Mouse (Mus musculus) layer of hippocampus, adult 8-10 months (tissue): ENCODE measurements at regions not wholly inside any gene's neighbourhood (a gene's known extent, or its start where the extent isn't known, plus 50 kb on each side); places are given as distances from the start of the nearest gene placed in this dataset.

Experiments used
- DNase-seq, 2 experiments: peaks; one replicate each; pipeline ENCODE4 v3.0.0; 2022; ENCODE audit warnings: low spot score in 2 of 2

DNA sequence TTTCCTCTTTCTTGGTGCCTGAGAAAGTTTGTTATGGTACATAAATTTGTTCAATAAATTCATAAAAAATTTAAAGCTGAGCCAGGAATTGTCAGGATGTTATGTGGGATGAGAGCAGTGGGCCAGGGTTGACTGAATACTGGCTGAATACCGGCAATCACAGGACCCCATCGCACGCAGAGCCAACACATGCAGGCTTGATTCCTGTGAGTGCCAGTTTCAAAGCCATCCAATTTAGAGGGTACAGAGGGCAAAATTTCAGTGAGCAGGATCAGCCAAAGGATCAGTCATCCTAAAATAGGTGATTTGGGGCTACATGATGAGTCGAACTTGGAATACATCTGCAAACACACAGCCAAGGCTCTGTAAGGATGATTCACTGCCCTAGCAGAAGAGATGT lies 583.6 kb upstream of the Nectin3 start:
- DNase-seq = no peak

DNA sequence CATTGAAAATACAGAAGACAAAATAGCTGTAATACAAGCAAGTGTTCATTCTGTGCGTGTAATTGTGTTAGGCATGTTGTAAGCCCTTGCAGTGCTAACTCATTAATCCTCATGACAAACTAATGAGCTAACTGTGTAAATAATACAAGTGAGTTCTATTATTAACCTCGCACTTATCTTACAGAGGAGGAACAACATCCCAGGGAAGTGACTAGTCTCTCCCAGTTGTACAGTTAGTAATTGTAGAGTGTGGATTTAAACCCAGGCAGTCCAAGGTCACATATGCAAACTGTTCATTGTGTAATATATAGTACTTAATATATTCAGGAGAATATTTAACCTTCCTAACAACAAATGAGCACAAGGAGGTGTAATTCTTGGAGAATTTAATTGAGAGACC lies 582.0 kb upstream of the Nectin3 start:
- no peak for DNase-seq

DNA sequence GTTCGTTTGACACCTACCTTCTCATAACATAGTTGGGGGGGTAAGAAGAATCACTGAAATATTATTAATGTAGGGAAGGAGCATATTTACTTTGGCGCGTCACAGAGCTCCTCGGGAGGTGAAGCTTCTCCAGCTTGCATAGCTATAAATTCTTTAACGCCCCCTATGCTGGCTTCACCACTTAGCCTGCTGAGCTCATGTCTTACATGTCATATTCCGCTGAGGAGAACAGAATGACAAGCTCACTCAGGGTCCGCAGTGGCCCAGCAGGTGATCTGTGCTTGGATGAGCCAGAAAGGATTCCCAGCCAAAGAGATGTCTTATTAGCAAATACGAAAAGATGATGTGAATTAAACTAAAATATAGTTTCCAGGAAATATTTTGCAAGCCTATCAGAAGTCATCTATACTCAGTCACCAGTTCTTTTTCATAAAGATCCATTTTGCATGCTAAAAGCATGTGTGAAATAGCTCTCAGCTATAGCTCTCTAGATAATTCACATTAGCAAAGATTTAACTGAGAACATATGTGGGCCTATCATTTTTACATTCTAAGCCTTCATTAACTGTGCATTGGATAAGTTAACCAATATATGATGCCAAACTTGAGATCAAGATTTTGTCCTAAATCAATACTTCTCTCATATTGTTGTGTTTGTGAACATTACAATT lies 561.1 kb upstream of the Nectin3 start:
- no peak for DNase-seq

DNA sequence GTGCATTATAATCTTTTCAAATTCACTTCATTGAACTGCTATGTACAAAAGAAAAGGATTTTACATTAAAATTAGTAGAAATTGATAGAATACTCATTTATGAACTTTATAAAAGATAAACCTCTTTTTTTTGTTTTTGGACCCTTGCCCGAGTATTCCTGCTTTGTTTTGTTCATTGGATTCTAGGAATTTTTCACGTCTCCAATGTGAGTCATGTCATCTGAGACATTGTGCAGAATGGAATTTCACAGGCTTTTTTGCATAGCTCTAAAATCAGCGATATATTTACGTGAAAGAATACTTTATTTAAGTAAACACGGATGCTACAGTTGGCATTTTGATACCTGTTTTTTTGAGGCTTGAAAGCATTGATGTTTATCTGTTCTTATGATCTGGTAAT lies 560.5 kb upstream of the Nectin3 start:
- DNase-seq = no peak

DNA sequence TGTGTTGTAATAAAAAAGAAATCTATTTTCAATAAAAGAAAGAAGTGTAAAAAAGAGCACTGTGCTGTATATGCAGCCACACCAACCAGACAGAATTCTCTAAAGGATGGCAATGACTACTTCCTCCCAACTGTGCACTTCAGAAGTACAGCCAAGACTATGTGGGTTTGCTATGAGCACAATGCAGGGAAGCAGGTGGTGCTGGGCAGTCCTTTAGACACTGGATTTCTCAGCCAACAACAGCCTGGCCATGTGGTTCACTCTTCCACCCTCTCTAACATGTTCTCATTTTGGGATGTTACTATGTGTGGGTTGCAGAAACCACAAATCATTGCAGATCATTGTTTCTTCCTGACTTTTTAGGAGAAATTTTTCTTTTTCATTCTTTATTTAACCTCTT lies 527.6 kb upstream of the Nectin3 start:
- peak; percentile 34 to 51 for DNase-seq

DNA sequence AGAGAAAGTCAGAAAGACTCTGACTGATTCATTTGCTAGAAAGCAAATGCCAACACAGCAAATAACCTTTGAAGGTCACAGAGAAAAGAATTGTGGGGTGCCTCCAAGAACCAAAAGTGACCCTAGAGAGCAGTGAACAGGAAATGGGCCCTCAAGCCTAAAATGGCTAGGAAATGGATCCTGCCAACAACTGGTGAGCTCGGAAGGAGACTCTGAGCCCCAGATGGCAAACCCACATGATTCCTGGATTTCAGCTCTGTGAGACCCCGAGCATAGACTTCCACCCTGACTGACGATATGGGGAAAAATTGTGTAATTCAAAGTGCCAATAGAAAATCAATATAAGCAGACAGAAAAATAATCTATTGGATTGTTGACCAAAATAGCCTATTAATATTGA lies 519.2 kb upstream of the Nectin3 start:
- no peak for DNase-seq

DNA sequence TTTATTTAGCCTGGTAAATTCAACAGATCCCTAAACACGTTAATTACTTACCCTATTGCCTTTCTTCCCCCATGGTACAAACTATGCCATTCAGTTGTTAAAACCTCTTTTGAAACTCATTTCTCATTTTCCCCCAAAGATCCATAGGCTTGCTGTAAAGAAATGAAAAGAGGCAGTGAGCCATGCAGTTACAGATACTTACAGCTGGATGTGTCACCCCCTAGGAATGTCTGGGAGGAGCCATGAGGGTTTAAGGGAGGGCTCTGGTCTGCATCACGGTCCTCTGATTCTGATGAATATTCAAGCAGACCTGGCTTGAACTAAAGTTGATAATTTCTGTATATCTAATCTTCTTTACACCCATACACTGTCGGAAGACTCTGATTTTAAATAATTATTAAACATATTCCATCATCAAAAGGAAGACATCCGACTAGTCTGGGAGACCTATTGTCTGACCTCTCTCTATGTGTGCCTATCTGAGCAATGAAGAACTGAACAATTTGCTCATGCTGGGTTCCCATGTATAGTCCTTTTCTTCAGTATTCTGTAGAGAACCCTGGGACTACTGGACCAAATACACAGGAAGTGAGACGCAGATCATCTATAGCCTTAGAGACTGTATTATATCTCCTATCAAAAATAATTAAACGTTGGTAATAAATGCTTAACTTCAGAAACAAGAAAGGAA lies 484.7 kb upstream of the Nectin3 start:
- DNase-seq = no peak

DNA sequence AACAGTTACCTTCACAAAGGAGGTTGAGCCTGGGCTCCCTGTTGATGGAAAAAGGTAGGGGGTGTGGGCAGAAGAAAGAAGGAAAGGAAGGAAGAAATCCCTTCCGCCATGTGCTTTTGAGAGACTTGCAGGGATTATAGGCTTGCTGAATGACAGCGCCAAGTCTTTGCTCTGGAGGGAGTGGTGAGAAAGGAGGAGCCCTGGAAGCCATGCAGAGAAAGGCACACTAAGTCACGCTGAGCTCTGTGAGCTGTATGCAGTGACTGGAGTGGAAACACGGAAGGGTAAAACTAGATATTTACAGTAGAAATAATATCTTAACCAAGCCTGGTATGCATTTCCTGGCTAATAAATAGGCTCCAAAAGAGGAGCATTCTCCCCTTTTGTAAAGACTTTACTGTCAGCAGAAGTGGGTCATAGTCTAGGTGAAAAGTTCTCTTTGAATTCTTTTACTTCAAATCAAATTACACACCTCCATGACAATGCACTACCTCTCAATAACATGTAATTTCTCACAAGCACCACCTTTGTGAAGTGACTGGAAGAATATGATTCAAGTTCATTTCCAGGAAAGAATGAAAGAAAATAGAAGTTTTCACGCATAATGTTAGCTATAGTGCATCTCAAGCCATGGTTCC lies 484.1 kb upstream of the Nectin3 start:
- no peak for DNase-seq

DNA sequence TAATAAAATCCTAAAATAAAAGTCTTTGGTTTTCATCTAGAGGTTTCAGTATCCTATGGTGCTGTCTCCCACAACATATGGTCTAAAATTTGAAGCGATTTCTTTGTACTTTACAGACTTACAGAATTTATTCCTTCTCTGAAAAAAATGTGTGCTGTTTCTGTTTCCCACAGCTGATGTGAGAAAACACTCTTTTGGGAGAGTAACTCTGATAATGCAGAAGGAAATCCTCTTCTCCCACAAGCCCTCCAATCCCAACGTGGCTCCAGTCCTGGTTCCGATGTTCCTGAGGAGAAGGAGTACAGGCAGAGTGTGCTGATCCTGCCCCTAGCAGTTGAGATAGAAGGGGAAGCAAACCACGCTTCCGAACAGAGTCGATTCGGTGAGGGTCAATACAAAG lies 467.4 kb upstream of the Nectin3 start:
- DNase-seq = no peak

DNA sequence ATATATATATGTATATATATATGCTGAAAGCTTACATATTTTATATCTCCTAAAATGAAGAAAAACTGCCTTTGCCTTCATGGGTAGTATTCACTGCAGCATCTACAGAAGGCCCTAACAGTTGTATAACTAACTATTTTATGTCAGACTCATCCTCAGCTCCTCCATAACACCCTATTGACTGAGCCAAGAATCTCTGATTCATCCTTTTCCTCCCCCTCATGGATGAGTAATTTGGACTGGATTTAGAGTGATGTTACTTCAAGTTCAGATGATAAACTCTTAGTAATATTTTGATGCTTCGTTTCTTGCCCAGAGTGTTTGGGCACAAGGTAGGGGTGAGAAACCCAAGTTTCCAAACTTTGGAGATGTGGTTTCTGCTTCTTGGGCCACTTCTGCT lies 458.7 kb upstream of the Nectin3 start:
- DNase-seq = peak; percentile 4 to 13

DNA sequence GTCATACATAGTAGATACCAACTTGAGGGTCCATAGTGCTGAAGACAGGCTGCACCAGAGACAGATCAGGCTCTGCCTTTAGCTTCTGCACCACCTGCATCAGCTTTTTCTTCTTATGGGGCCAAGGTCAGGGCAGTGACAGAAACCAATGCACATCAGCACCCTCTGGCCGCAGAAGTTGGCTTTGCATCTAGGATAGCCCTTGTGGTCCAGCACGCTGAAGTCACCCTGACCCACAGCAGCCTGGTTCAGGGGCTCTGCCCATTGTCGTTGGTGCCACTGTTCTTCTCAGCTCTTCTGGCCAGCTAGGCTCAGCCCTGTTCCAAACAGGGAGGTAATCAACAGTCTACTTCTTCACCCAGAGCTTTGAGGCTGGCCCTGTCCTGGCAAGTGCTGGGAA lies 427.7 kb upstream of the Nectin3 start:
- DNase-seq = no peak

DNA sequence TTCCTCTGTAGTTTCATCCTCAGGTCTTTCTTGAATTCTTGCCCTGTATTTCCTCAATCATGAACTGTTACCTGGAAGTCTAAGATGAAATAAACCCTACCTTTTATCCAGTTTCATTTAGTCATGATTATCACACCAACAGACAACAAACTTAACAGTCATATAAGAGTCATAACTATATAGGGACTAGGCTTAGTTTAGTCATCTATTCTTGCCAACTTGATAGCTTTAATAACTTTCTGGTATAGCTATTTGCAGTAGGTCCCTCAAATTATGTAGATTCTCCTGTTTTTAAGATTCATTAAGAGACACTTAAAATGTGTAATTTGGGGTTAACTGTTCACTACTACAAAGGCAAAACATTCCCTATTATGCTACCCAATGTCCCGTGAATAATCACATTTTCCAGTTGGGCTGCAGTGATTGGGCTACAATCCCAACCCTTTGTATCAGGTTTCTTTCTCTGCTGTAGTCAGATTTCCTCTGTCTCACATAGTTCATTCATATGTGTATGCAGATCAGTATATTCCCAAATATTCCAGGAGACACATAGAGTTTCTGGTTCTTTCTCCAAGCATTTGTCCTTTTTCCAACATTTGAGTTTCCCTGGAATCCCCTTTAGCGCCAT lies 396.4 kb upstream of the Nectin3 start:
- no peak for DNase-seq

DNA sequence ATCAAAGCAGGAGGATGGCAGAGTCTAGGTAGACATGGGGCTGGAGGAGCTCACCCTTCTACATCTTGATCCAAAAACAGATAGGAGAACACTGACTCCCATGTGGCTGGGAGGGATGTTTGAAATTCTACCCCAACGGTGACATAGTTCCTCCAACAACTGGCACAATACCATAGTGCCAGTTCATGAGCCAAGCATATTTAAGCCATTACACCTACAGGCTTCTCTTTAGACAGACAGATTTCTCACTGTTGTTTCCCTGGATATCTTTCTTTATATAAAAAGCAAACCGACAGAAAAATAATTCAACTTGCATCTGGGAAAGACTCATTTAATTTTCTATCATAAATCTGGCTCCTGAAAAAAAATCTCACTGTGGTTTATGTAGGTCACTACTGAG lies 380.4 kb upstream of the Nectin3 start:
- no peak for DNase-seq

DNA sequence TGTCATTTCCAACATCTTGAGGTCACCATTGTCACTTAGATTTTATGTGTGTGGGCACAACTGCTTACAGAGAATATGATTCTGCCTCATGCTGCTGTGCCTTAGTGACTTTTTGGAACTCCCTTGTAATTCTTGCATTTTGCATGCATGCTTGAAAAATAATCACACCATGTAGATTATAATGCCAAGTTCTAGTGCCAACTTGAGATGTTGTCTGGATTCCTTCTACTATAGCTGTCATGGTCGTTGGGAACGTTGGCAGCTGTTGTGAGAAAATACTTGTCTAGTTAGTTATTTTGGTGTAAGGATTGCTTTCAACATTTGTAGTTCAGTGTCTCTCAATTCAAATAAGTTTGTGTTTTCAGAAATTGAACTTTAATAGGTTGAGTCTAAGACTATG lies 365.6 kb upstream of the Nectin3 start:
- no peak for DNase-seq

DNA sequence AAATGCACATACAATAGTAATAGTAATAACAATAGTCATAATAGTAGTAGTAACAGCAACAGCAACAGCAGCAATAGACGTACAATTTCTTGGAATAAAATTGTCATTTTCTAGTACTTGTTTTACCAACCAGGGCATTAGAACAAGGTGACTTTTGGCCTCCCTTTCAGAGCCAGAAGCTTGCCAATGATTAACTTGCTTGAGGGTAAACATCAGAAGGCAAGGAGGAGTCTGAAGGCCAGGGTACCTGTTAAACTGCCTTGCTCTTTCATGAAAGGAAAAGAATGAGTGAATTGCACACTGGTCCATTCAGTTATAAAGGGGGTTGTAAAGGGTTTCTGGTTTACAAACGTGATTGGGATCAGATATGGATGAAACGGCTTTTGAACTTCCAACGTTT lies 351.2 kb upstream of the Nectin3 start:
- no peak for DNase-seq

DNA sequence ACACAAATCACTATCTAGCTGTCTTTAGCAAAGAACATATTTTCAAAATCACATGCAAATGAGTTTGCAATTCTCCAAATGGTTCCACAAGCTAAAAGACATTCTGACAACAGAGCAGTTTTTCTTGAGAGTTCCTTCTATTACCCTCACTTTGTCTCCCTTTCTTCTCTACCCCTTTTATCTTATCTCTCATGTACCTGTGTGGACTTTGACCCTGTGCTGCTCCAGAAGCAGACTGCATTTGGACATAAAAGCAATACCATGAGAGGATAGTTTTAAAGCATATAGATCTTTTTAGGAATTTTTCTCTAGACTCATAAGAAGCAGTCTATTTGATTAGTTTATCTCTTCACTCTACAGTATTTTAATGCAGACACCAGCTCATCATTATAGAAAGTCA lies 350.4 kb upstream of the Nectin3 start:
- no peak for DNase-seq

DNA sequence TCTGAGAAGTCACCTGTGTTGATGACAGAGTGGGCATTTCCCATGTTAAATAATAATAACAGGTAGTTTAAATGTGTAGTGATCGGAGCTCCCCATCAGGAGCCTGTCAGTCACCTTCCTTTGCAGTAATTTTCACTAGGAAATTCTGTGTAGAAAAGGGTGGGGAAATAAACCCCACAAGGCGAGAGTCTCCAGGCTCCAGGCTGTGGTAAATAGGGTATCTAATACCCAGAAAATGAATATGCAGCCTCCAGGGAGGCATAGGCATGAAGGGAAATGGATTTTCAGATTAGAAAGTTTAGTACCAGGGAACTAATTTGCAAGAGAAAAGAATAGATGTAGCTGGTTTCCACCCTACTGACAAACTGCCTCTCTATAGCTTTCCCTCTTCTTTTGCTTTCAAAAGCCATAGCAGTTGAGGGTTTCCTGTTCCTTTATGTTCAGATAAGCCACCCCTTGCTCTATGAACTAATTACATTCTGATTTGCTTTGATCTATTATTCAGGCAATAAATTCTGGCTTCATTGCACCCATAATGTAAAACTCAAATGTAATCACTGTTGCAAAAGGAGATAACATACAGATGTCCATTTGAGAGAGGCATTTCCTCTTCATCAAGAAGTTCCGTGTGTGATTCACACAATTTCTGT lies 349.5 kb upstream of the Nectin3 start:
- DNase-seq = no peak

DNA sequence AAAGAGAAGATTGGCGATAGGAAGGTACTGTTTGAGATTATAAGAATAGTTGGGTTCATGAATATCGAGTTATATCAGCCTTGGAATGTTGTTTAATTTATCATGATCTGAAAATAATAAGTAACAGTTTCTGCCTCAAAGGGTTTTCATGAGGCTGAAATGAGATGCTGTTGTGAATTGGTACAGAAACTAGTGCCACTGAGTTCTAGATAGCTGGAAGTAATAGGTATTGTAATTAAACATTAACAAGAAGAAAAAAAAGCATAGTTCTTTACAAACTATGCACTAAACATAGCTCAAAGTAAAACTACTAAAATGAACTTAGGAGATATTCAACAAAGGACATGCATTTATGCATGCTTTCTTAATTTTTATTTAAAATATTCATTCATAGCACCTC lies 342.9 kb upstream of the Nectin3 start:
- DNase-seq = no peak

DNA sequence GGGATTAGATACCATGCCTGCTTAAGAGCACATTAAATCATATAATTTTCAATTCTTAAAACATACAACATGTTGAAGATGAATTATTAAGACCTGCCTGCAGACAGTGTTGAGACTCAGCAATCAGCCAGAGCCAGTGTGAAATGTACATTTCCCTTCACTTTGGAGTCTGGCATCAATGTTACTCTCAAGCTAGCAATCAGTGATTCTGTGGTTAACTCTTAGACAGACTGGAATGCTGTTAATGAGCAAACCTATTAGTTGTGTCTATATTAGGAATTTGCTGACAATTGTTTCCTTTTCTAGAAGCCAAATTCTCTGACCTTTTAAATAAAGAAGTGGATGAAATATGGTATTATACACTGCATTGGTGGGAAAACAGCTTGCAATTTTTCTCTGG lies 342.4 kb upstream of the Nectin3 start:
- no peak for DNase-seq

DNA sequence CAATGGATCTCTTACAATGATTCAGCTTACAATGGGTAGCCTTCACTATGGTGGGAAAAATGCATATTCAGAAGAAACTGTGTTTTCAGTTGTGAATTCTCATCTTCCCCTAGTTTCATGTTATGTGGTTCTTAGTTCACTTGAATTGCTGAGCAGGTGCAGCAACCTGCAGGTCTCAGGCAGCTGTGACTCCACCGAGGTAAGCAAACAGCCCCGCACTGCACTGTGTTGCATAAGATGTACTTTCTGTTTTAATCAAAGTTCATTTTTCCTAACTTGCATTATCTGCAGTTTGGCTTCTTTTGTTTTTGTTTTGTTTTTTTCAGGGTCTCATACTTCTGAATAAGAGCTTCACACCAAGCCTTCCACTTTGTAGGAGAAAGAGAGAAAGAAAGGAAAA lies 326.8 kb upstream of the Nectin3 start:
- DNase-seq = no peak

DNA sequence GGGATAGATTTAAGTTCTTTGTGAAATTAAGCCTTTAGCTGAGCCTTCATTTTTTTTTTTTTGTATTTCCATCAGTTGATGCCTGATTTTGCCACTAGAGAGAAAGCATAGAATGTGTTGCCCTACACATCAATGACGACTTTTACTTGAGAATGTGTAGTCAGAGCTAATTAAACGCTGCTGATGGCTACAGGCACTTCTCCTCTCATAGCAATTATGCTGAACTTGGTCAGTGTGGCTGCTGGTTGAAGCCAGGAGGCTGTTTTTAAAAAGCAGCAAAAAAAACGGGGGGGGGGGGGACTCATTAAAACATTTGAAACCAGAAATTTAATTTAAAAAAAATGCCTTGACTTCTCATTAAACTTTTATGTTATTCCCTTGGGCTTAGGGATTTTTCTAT lies 324.4 kb upstream of the Nectin3 start:
- DNase-seq = no peak

DNA sequence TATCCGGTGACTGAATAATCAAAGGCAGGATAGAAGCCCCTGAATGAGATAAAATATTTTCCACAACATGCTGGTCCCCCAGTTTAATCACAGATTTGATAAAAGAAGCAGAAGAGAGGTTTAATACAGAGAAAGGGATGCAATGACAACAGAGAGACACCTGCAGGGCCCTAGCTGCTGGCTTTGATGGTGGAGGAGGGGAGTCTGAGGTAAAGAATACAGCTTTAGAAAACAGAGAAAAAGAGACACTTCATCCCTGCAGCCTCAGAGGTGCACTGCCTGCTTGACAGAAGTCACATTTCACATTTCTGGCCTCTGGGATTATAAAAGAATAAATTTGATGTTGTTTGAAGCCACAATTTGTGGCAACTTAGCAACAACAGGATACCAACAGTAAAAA lies 319.9 kb upstream of the Nectin3 start:
- no peak for DNase-seq
